Mouse (Mus musculus) small intestine, adult 2 months (tissue): Measurements from ENCODE around the gene Stx4a.

Experiments used
- CTCF ChIP-seq: fragments of 200-500 bp; IDR thresholded peaks from 2 replicates; pipeline ENCODE4 v1.5.1; 2012; ENCODE audit warnings: low read depth, mild to moderate bottlenecking, control low read depth, inconsistent platforms, low read length, moderate library complexity, mixed read lengths; ENCODE audit not compliant: insufficient replicate concordance, insufficient read length; ENCODE audit errors: extremely low read depth
- POLR2A ChIP-seq: fragments of 200-500 bp; IDR thresholded peaks from 2 replicates; pipeline ENCODE4 v1.6.1; 2012; ENCODE audit warnings: low read depth, mild to moderate bottlenecking, control low read depth, inconsistent platforms, low read length, moderate library complexity

- TF ChIP-seq CTCF = no peak
- TF ChIP-seq POLR2A = no peak
These were observed 7.0 kb upstream of the Stx4a start for GRCm38 (mm10) chr7:127817053-127817452.
